Mouse (Mus musculus): ENCODE results near the gene Retn. TPM values are rescaled to one million over a fixed set of nuclear protein-coding genes. Genes with fewer than 3 reads are reported as not detected.

Gene Retn
- total RNA-seq (2021), result under 1 TPM; 0.32 to 0.54 TPM

GRCm38 (mm10) chr8:3655526-3655925 lies at the start of gene Retn:
TSS of gene Retn (plus strand) at chr8:3655770.
- DNase-seq (ENCODE audit: extremely low spot score in 1 of 2, low spot score in 1 of 2), result no peak

GRCm38 (mm10) chr8:3606593-3606992 lies 49.0 kb upstream of the Retn start:
- DNase-seq (ENCODE audit: extremely low spot score in 1 of 2, low spot score in 1 of 2), result no peak

GRCm38 (mm10) chr8:3607822-3608221 lies 47.7 kb upstream of the Retn start:
- no peak for DNase-seq (ENCODE audit: extremely low spot score in 1 of 2, low spot score in 1 of 2)

GRCm38 (mm10) chr8:3609046-3609815 lies 46.3 kb upstream of the Retn start:
- DNase-seq (ENCODE audit: extremely low spot score in 1 of 2, low spot score in 1 of 2), result no peak

- DNase-seq (ENCODE audit: extremely low spot score in 1 of 2, low spot score in 1 of 2), result no peak
Observed at GRCm38 (mm10) chr8:3609816-3610150, 45.8 kb upstream of the Retn start.

- DNase-seq (ENCODE audit: extremely low spot score in 1 of 2, low spot score in 1 of 2), result peak; percentile 96 to 97
Observed at GRCm38 (mm10) chr8:3621199-3621970, 34.2 kb upstream of the Retn start, which contains the start of the genes Xab2 and Pet100. TSS of gene Xab2 (minus strand) at chr8:3621316. TSS of gene Pet100 (plus strand) at chr8:3621548.

GRCm38 (mm10) chr8:3622119-3622518 lies 33.5 kb upstream of the Retn start:
- no peak for DNase-seq (ENCODE audit: extremely low spot score in 1 of 2, low spot score in 1 of 2)

- DNase-seq (ENCODE audit: extremely low spot score in 1 of 2, low spot score in 1 of 2), result no peak
Observed at GRCm38 (mm10) chr8:3625445-3625844, 30.1 kb upstream of the Retn start, which contains the start of gene Pcp2. TSS of gene Pcp2 (minus strand) at chr8:3625545.

GRCm38 (mm10) chr8:3626971-3627370 lies 28.6 kb upstream of the Retn start:
- DNase-seq (ENCODE audit: extremely low spot score in 1 of 2, low spot score in 1 of 2), result no peak

- no peak for DNase-seq (ENCODE audit: extremely low spot score in 1 of 2, low spot score in 1 of 2)
Observed at GRCm38 (mm10) chr8:3628014-3628413, 27.6 kb upstream of the Retn start.

GRCm38 (mm10) chr8:3630647-3631477 lies 24.7 kb upstream of the Retn start, which contains the start of gene Stxbp2:
TSS of gene Stxbp2 (plus strand) at chr8:3630955.
- peak; percentile 56 to 58 for DNase-seq (ENCODE audit: extremely low spot score in 1 of 2, low spot score in 1 of 2)

- no peak for DNase-seq (ENCODE audit: extremely low spot score in 1 of 2, low spot score in 1 of 2)
Observed at GRCm38 (mm10) chr8:3631478-3631875, 24.1 kb upstream of the Retn start.

- DNase-seq (ENCODE audit: extremely low spot score in 1 of 2, low spot score in 1 of 2), result no peak
Observed at GRCm38 (mm10) chr8:3645804-3646203, 9.8 kb upstream of the Retn start.

- DNase-seq (ENCODE audit: extremely low spot score in 1 of 2, low spot score in 1 of 2), result no peak
Observed at GRCm38 (mm10) chr8:3646824-3647531, 8.6 kb upstream of the Retn start.

GRCm38 (mm10) chr8:3647561-3647960 lies 8.0 kb upstream of the Retn start:
- DNase-seq (ENCODE audit: extremely low spot score in 1 of 2, low spot score in 1 of 2), result no peak

- DNase-seq (ENCODE audit: extremely low spot score in 1 of 2, low spot score in 1 of 2), result no peak
Observed at GRCm38 (mm10) chr8:3648268-3648667, 7.3 kb upstream of the Retn start.

GRCm38 (mm10) chr8:3648990-3649389 lies 6.6 kb upstream of the Retn start:
- DNase-seq (ENCODE audit: extremely low spot score in 1 of 2, low spot score in 1 of 2), result no peak

GRCm38 (mm10) chr8:3652845-3653244 lies 2.7 kb upstream of the Retn start:
- DNase-seq (ENCODE audit: extremely low spot score in 1 of 2, low spot score in 1 of 2), result no peak

- DNase-seq (ENCODE audit: extremely low spot score in 1 of 2, low spot score in 1 of 2), result no peak
Observed at GRCm38 (mm10) chr8:3654726-3655508, 653 bp upstream of the Retn start.

All from layer of hippocampus, postnatal 25 days (tissue).